Mouse (Mus musculus) ES-Bruce4 (cell line): ENCODE results near the gene Ackr1.

Experiments used
- CTCF ChIP-seq: IDR thresholded peaks from one replicate; pipeline ENCODE4 v1.8.1; 2011; ENCODE audit warnings: low read depth, low read length
- EP300 ChIP-seq: IDR thresholded peaks from 2 replicates; pipeline ENCODE4 v1.6.1; 2011; ENCODE audit warnings: low read depth, low read length; ENCODE audit not compliant: insufficient read depth
- POLR2A ChIP-seq: IDR thresholded peaks from one replicate; pipeline ENCODE4 v1.8.1; 2011; ENCODE audit warnings: low read length; ENCODE audit not compliant: insufficient read depth

GRCm38 (mm10) chr1:173349192-173349591 lies 15.6 kb upstream of the Ackr1 start:
- TF ChIP-seq EP300 (no peak), CTCF (no peak), POLR2A (no peak)
